Mouse (Mus musculus): Measurements from ENCODE around the gene Cdc73.

GRCm38 (mm10) chr1:143724456-143725064 is 21.9 kb upstream of the Cdc73 start:
- TF ChIP-seq MAFK (IDR thresholded peaks at IDR 0.05; ENCODE audit: insufficient read depth, low read depth, low read length) (no peak), ZNF384 (IDR thresholded peaks at IDR 0.05; ENCODE audit: low read depth, low read length) (no peak)

Measured in ES-E14 (cell line).